Mouse (Mus musculus) ES-E14 (cell line): ENCODE measurements at regions not wholly inside any gene's neighbourhood (a gene's known extent, or its start where the extent isn't known, plus 50 kb on each side); places are given as distances from the start of the nearest gene placed in this dataset.

ENCODE experiments used
- DNase-seq: peaks from one replicate; pipeline ENCODE4 v3.0.0-alpha.2; 2013; ENCODE audit warnings: low read depth, low spot score
- H3K27ac ChIP-seq: 2 replicates; pipeline ENCODE4 v1.5.1; 2012; ENCODE audit warnings: low read depth, mild to moderate bottlenecking, low read length, moderate library complexity, mixed read lengths; ENCODE audit not compliant: poor library complexity, insufficient read depth, severe bottlenecking
- H3K36me3 ChIP-seq: 2 replicates; pipeline ENCODE4 v1.6.1; 2012; ENCODE audit warnings: mild to moderate bottlenecking, low read length, moderate library complexity, mixed read lengths; ENCODE audit not compliant: control insufficient read depth, poor library complexity, insufficient read depth, severe bottlenecking
- H3K4me1 ChIP-seq, 2 experiments: fragments of 150-350 bp in 1 of 2; sonication (generic) in 1 of 2; 2 replicates each; pipeline ENCODE4 v1.6.1; 2012; ENCODE audit warnings: low read length in 2 of 2, mild to moderate bottlenecking in 1 of 2, mixed read lengths in 1 of 2; ENCODE audit not compliant: control insufficient read depth in 2 of 2, insufficient read depth in 2 of 2, poor library complexity in 1 of 2
- H3K4me3 ChIP-seq, 2 experiments: fragments of 150-350 bp in 1 of 2; sonication (generic) in 1 of 2; 2 replicates each; pipeline ENCODE4 v1.5.1; 2012; ENCODE audit warnings: low read length in 2 of 2, low read depth in 1 of 2, mild to moderate bottlenecking in 1 of 2, mixed read lengths in 1 of 2; ENCODE audit not compliant: insufficient read depth in 1 of 2, poor library complexity in 1 of 2, severe bottlenecking in 1 of 2
- H3K9ac ChIP-seq: 2 replicates; pipeline ENCODE4 v1.6.1; 2012; ENCODE audit warnings: low read depth, mild to moderate bottlenecking, low read length, mixed read lengths; ENCODE audit not compliant: poor library complexity, insufficient read depth, severe bottlenecking
- H3K9me3 ChIP-seq: fragments of 150-350 bp; sonication (generic); 2 replicates; pipeline ENCODE4 v1.6.1; 2012; ENCODE audit warnings: low read depth, mild to moderate bottlenecking, low read length; ENCODE audit not compliant: control insufficient read depth, insufficient read depth
- CHD2 ChIP-seq: IDR thresholded peaks from 2 replicates; pipeline ENCODE4 v1.6.1; 2014; ENCODE audit warnings: mild to moderate bottlenecking, low read depth, low read length, inconsistent platforms
- HCFC1 ChIP-seq: IDR thresholded peaks from 2 replicates; pipeline ENCODE4 v1.6.1; 2012; ENCODE audit warnings: low read length, inconsistent platforms, borderline replicate concordance; ENCODE audit not compliant: insufficient read depth
- MAFK ChIP-seq: IDR thresholded peaks from 2 replicates; pipeline ENCODE4 v1.6.1; 2014; ENCODE audit warnings: mild to moderate bottlenecking, low read depth, low read length, inconsistent platforms; ENCODE audit not compliant: insufficient read depth
- ZC3H11A ChIP-seq: IDR thresholded peaks from 2 replicates; pipeline ENCODE4 v1.6.1; 2012; ENCODE audit warnings: low read depth, mild to moderate bottlenecking, inconsistent platforms, low read length, borderline replicate concordance
- ZNF384 ChIP-seq: IDR thresholded peaks from 2 replicates; pipeline ENCODE4 v1.6.1; 2012; ENCODE audit warnings: low read depth, low read length, inconsistent platforms
- in situ Hi-C, 2 experiments: fragments of 600-800 bp; cut with MboI; formaldehyde crosslinking; loops; one replicate each; pipeline ENCODE4 v1.15.1; 2025; ENCODE audit warnings: low sequenced_read_pairs in 2 of 2, inconsistent platforms in 1 of 2; ENCODE audit not compliant: unreplicated experiment in 2 of 2

GRCm38 (mm10) chr5:148690158-148690822 lies 137.7 kb upstream of the Ubl3 start:
- no peak for DNase-seq
- no peak overlapping the region for H3K9ac ChIP-seq
- no peak overlapping the region for H3K4me3 ChIP-seq
- in situ Hi-C loops: no loop called here
- TF ChIP-seq ZNF384 (no peak), HCFC1 (no peak), CHD2 (no peak), ZC3H11A (no peak), MAFK (no peak)
- H3K36me3 ChIP-seq: no peaks in the 10 kb centered on the region
- no peak overlapping the region for H3K27ac ChIP-seq
- H3K9me3 ChIP-seq: no peaks in the 10 kb centered on the region
- no peaks in the 10 kb centered on the region for H3K4me1 ChIP-seq

DNA sequence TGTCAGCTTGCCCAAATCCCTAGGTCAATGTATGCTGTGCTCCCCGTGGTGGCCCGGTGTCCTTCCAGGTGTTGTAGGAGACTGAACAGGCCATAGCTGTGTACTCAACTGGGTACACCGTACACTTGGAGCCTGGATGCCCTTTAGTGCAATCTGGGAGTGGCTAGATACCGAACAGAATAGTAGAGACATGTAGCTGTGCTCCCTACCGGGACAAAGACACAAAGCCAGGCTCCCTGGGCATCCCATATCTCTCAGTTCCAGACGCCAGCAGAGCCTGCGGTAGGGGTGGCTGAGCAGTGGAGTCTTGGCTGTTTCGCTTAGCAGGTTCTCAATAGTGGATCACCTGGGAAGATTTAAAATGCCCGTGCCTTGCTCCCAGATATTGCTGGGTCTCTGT lies 136.7 kb upstream of the Ubl3 start:
- DNase-seq: no peak
- Histone ChIP-seq H3K4me1 (no peaks in the 10 kb centered on the region), H3K4me3 (no peak overlapping the region), H3K36me3 (no peaks in the 10 kb centered on the region), H3K27ac (no peak overlapping the region), H3K9me3 (no peaks in the 10 kb centered on the region), H3K9ac (no peak overlapping the region)
- TF ChIP-seq CHD2 (no peak), ZC3H11A (no peak), ZNF384 (no peak), HCFC1 (no peak), MAFK (no peak)
- in situ Hi-C loops: no loop called here

DNA sequence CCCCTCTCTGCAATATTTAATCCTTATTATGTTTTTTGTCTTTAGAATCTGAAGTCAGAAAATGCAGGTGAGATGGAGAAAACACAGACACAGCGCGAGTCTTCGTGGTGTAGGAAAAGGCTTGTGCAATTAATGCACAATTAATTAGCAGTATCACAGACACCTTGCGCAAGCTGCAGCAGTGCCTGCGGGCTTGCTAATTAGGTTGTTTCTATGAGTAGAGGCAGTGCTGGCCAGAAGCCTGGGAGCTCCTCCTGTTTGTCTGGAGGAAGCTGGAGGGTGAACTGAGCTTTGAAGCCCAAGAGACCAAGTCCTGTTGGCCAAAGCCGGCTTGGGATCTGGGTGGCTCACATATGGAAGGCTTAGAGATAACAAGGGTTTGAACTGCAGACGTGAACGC lies 135.9 kb upstream of the Ubl3 start:
- DNase-seq: no peak
- no peak overlapping the region for H3K9ac ChIP-seq
- in situ Hi-C loops: no loop called here

DNA sequence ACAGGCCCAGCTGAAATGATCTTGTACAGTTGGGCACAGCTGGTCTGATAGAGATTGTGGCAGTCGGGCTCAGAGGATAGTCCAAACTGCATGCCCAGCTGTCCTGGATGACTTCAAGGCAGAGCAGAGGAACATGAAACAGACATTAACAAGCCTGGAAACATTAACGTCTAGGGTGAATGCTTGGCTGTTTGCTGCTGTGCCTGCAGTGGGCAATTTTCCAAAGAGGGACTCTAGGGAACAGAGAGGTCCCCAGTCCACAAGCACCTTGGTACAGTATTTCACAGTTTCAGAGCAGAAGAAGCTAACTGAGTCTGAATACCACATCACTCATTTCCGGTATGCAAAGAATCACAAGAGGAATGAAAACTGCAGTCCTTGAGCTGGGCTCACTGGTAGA lies 135.2 kb upstream of the Ubl3 start:
- Histone ChIP-seq H3K4me1 (no peaks in the 10 kb centered on the region), H3K27ac (no peak overlapping the region), H3K36me3 (no peaks in the 10 kb centered on the region), H3K9ac (no peak overlapping the region), H3K4me3 (no peak overlapping the region), H3K9me3 (no peaks in the 10 kb centered on the region)
- TF ChIP-seq MAFK (no peak), ZNF384 (no peak), CHD2 (no peak), HCFC1 (no peak), ZC3H11A (no peak)
- in situ Hi-C loops: no loop called here
- DNase-seq: no peak

More for the DNA sequence above, 135.9 kb upstream of the Ubl3 start:
- TF ChIP-seq ZC3H11A (no peak), HCFC1 (no peak), CHD2 (no peak), ZNF384 (no peak), MAFK (no peak)
- Histone ChIP-seq H3K4me1 (no peaks in the 10 kb centered on the region), H3K27ac (no peak overlapping the region), H3K36me3 (no peaks in the 10 kb centered on the region), H3K9me3 (no peaks in the 10 kb centered on the region), H3K4me3 (no peak overlapping the region)

GRCm38 (mm10) chr5:148684216-148684615 lies 131.6 kb upstream of the Ubl3 start:
- Histone ChIP-seq H3K36me3 (no peaks in the 10 kb centered on the region), H3K4me1 (peaks cover 2% of the 10 kb centered on the region in 2 experiments; a peak in 2 of 4 replicates), H3K9ac (no peak overlapping the region), H3K27ac (no peak overlapping the region), H3K4me3 (no peak overlapping the region), H3K9me3 (no peaks in the 10 kb centered on the region)
- TF ChIP-seq ZNF384: no peak
- no peak for DNase-seq
- in situ Hi-C loops: no loop called here
